9 mouse cellular contexts compared by ENCODE assay signal in the genomic region with DNA sequence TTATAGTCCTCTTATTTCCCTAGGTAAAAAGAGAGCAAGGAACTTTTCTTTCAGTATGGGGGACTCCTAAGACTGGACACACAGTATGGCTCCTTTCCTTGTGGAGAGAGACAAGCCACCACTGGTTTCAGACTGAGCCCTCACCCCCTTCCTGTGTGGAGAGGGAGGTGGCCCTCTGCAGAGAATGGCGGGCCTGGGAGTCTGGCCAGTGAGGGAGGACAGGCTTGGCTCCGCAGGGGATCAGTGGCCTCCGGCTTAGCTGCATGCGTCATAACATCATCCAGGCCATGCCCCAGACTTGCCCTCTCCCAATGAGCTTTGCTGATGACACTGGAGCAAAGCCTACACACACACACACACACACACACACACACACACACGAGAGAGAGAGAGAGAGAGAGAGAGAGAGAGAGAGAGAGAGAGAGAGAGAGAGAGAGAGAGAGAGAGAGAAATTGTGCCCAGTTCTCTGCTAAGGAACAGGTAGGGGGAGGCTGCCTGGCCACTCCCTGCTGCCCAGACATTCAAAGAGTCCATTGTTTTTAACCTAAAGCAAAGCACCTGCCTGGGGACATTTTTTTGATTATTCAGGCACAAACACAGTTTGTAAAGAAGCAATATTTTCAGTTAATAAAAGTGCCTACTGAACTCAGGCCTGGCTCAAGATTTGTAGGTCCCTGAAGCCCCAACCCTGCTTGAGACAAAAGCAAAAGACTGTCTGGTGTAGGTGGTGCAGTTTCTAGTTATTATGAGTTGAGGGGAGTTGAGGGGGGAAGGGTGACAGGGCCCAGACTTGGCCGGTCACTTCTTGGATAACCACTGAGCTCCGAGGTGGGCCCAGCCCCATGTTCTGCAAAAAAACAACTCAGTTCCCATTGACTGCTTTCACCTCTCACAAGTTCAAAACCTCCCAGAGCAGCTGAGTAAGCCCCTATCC. TPM values are rescaled to one million over a fixed set of nuclear protein-coding genes. Genes with fewer than 3 reads are reported as not detected.
DNase-seq lines count a peak whose midpoint lies in the region; ATAC-seq and TF ChIP-seq lines count a peak whose summit lies in the region.
"Had no signal": no experiment of that assay in that cellular context is flagged by ENCODE, and none has a peak within 500 bp of the region (broad histone marks: within the 10 kb centered on the region; RNA-seq: fewer than 3 reads in every experiment).

No protein-coding gene starts in this region.

- peak; percentile 23 for DNase-seq in embryo, embryonic 10 days (ENCODE audit: low spot score)
- DNase-seq in embryo, embryonic 10.5 days (ENCODE audit: low spot score), result no peak
- DNase-seq in lung, postnatal 10 days, result peak; percentile 28
- no peak for DNase-seq in lung, adult 2 months
- peak; percentile 67 for DNase-seq in kidney, postnatal 14 days
- DNase-seq in liver, result no peak

- H3K27me3 ChIP-seq in stomach, embryonic 16.5 days (ENCODE audit: control insufficient read depth, insufficient read depth, low read length), result no peaks in the 10 kb centered on the region
- H3K27me3 ChIP-seq: midbrain, embryonic 12.5 days had no signal

- H3K27ac ChIP-seq in stomach, embryonic 16.5 days (ENCODE audit: low read length), result no peak overlapping the region
- H3K27ac ChIP-seq: midbrain, embryonic 12.5 days had no signal

- no peaks in the 10 kb centered on the region for H3K4me1 ChIP-seq in lung, adult 2 months (ENCODE audit: control insufficient read depth, insufficient read depth, low read length)
- no peaks in the 10 kb centered on the region for H3K4me1 ChIP-seq in stomach, embryonic 16.5 days (ENCODE audit: control insufficient read depth, insufficient read depth, low read length)
- H3K4me1 ChIP-seq: midbrain, embryonic 12.5 days had no signal

- peak; percentile 72 for ATAC-seq in stomach, embryonic 16.5 days (ENCODE audit: insufficient read depth, low FRiP score)
- no peak for ATAC-seq in erythroblast, adult 5-6 weeks (replicated peaks; ENCODE audit: low FRiP score, poor library complexity, severe bottlenecking)

- no peak overlapping the region for H3K4me3 ChIP-seq in lung, adult 2 months (replicated peaks; ENCODE audit: extremely low read depth, low read depth, low read length)
- no peak overlapping the region for H3K4me3 ChIP-seq in stomach, embryonic 16.5 days (replicated peaks; ENCODE audit: low read length)
- H3K4me3 ChIP-seq: midbrain, embryonic 12.5 days had no signal

- H3K4me2 ChIP-seq in stomach, embryonic 16.5 days (ENCODE audit: low read depth, low read length), result no peak overlapping the region
- H3K4me2 ChIP-seq: midbrain, embryonic 12.5 days had no signal

- TF ChIP-seq CTCF in lung, adult 2 months (IDR thresholded peaks at IDR 0.05; ENCODE audit: insufficient read depth, low read length), result no peak

- no peaks in the 10 kb centered on the region for H3K36me3 ChIP-seq in stomach, embryonic 16.5 days (ENCODE audit: control insufficient read depth, insufficient read depth, low read length)
- H3K36me3 ChIP-seq: midbrain, embryonic 12.5 days had no signal

- no peak overlapping the region for H3K9ac ChIP-seq in stomach, embryonic 16.5 days (ENCODE audit: low read length)
- H3K9ac ChIP-seq: midbrain, embryonic 12.5 days had no signal

- WGBS in lung, adult 2 months, result 40% methylated on average over 6 of the region's 7 CpGs
- WGBS in stomach, embryonic 16.5 days, result 36% methylated on average over 6 of the region's 7 CpGs

- no peak for TF ChIP-seq POLR2A in lung, adult 2 months (IDR thresholded peaks at IDR 0.05; ENCODE audit: borderline replicate concordance, extremely low read depth, low read depth, low read length)

- no peaks in the 10 kb centered on the region for H3K9me3 ChIP-seq in stomach, embryonic 16.5 days (replicated peaks; ENCODE audit: control insufficient read depth, low read length)
- H3K9me3 ChIP-seq: midbrain, embryonic 12.5 days had no signal

RNA-seq across cellular contexts. Expression of gene Pde8b, which starts 31.9 kb away (rescaled TPM):
- 38.8 and 52.6 TPM in 2 replicates for polyA plus RNA-seq in lung, adult 2 months (2012; rRNA removed)
- 4.7 and 5.8 TPM in 2 replicates for polyA plus RNA-seq in stomach, embryonic 16.5 days (2015; fragmentation: Nextera tagmentation; extraction: Ambion mirVana)
- 1.5 TPM in 1 of 2 replicates, not detected in the other for total RNA-seq in erythroblast, adult 5-6 weeks (2015; ENCODE audit: low replicate concordance)
- total RNA-seq in erythroblast, adult 5-6 weeks (2017; ENCODE audit: low replicate concordance), result 0.26 TPM in 1 of 2 replicates, not detected in the other

RNA-seq across cellular contexts. Expression of gene Zbed3, which starts 41.4 kb away (rescaled TPM):
- 23.4 and 26.1 TPM in 2 replicates for polyA plus RNA-seq in lung, adult 2 months (2012; rRNA removed)
- 40.2 and 46.5 TPM in 2 replicates for polyA plus RNA-seq in stomach, embryonic 16.5 days (2015; fragmentation: Nextera tagmentation; extraction: Ambion mirVana)
- total RNA-seq in erythroblast, adult 5-6 weeks (2015; ENCODE audit: low replicate concordance), result 5.9 and 7.7 TPM in 2 replicates
- total RNA-seq in erythroblast, adult 5-6 weeks (2017; ENCODE audit: low replicate concordance), result 1.1 TPM in 1 of 2 replicates, not detected in the other

Comparison
In these comparisons a context has a peak if more than half of its experiments do, and no peak if none do; other contexts are left out.
1. DNase-seq: peak in embryo, embryonic 10 days (single experiment), lung, postnatal 10 days (single experiment) and kidney, postnatal 14 days (single experiment); none in embryo, embryonic 10.5 days (single experiment), lung, adult 2 months (single experiment) and liver (single experiment).